Mouse (Mus musculus): Measurements from ENCODE around the gene Trim42. TPM values are rescaled to one million over a fixed set of nuclear protein-coding genes. Genes with fewer than 3 reads are reported as not detected.

Gene Trim42
- total and polyA plus RNA-seq, 2 experiments = not detected

- TF ChIP-seq CTCF (IDR thresholded peaks at IDR 0.05; ENCODE audit: low read depth, low read length) (peak; percentile 45), POLR2A (IDR thresholded peaks at IDR 0.05; ENCODE audit: extremely low read depth, insufficient read depth, low read length) (no peak)
- no peaks in the 10 kb centered on the region for H3K27me3 ChIP-seq (ENCODE audit: control insufficient read depth, insufficient read depth, low read length)
- no peaks in the 10 kb centered on the region for H3K36me3 ChIP-seq (ENCODE audit: control insufficient read depth, insufficient read depth, low read length)
- H3K4me3 ChIP-seq (ENCODE audit: insufficient read depth, low read depth, low read length) = no peak overlapping the region
- no peaks in the 10 kb centered on the region for H3K4me1 ChIP-seq (ENCODE audit: control insufficient read depth, insufficient read depth, low read length)
- peak; percentile 37 for DNase-seq (ENCODE audit: extremely low read depth, low read depth, low spot score)
- 68% methylated on average over 3 of the region's 3 CpGs for WGBS
- no peaks in the 10 kb centered on the region for H3K79me2 ChIP-seq (ENCODE audit: control insufficient read depth, insufficient read depth, low read length)
- no peak overlapping the region for H3K27ac ChIP-seq (replicated peaks; ENCODE audit: insufficient read depth, low read depth, low read length)
- no peak overlapping the region for H3K9ac ChIP-seq (ENCODE audit: low read depth, low read length)
Measured at GRCm38 (mm10) chr9:97322846-97323245, 46.9 kb downstream of the Trim42 start.

- TF ChIP-seq CTCF (IDR thresholded peaks at IDR 0.05; ENCODE audit: low read depth, low read length) (no peak), POLR2A (IDR thresholded peaks at IDR 0.05; ENCODE audit: extremely low read depth, insufficient read depth, low read length) (no peak)
- Histone ChIP-seq H3K36me3 (ENCODE audit: control insufficient read depth, insufficient read depth, low read length) (no peaks in the 10 kb centered on the region), H3K4me3 (ENCODE audit: insufficient read depth, low read depth, low read length) (no peak overlapping the region), H3K4me1 (ENCODE audit: control insufficient read depth, insufficient read depth, low read length) (no peaks in the 10 kb centered on the region), H3K27me3 (ENCODE audit: control insufficient read depth, insufficient read depth, low read length) (no peaks in the 10 kb centered on the region), H3K9ac (ENCODE audit: low read depth, low read length) (no peak overlapping the region), H3K27ac (replicated peaks; ENCODE audit: insufficient read depth, low read depth, low read length) (no peak overlapping the region), H3K79me2 (ENCODE audit: control insufficient read depth, insufficient read depth, low read length) (no peaks in the 10 kb centered on the region)
- 63% methylated on average over 10 of the region's 10 CpGs for WGBS
- DNase-seq (ENCODE audit: extremely low read depth, low read depth, low spot score) = no peak
Measured at GRCm38 (mm10) chr9:97322120-97322519, 47.6 kb downstream of the Trim42 start.

GRCm38 (mm10) chr9:97315421-97316055 lies 54.2 kb downstream of the Trim42 start:
- DNase-seq (ENCODE audit: extremely low read depth, low read depth, low spot score) = no peak
- Histone ChIP-seq H3K36me3 (ENCODE audit: control insufficient read depth, insufficient read depth, low read length) (no peaks in the 10 kb centered on the region), H3K27ac (replicated peaks; ENCODE audit: insufficient read depth, low read depth, low read length) (no peak overlapping the region), H3K27me3 (ENCODE audit: control insufficient read depth, insufficient read depth, low read length) (no peaks in the 10 kb centered on the region), H3K9ac (ENCODE audit: low read depth, low read length) (no peak overlapping the region), H3K4me1 (ENCODE audit: control insufficient read depth, insufficient read depth, low read length) (no peaks in the 10 kb centered on the region), H3K4me3 (ENCODE audit: insufficient read depth, low read depth, low read length) (no peak overlapping the region), H3K79me2 (ENCODE audit: control insufficient read depth, insufficient read depth, low read length) (no peaks in the 10 kb centered on the region)
- TF ChIP-seq POLR2A (IDR thresholded peaks at IDR 0.05; ENCODE audit: extremely low read depth, insufficient read depth, low read length) (no peak), CTCF (IDR thresholded peaks at IDR 0.05; ENCODE audit: low read depth, low read length) (peak; percentile 66)
- whole genome bisulfite sequencing = 57% methylated on average over 10 of the region's 10 CpGs

DNA sequence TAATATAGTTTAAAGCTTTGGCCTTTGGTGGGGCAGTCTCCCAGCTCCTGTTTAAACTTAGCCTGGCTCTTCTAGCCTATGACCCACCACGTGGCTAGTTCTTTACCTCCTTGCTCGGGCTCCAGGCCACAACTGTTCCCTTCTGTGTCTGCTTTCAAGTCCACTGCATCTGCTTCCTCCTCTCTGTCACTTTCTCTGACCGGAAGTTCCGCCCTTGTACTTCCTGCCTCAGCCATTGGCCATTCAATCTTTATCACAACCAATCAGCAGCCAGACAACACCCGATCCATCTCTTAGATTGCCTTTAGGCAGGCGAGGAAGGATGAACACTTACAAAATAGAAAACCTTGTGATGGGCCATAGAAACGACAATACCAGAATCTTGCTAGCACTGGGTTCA lies 58.1 kb downstream of the Trim42 start:
- DNase-seq (ENCODE audit: extremely low read depth, low read depth, low spot score) = no peak
- no peaks in the 10 kb centered on the region for H3K4me1 ChIP-seq (ENCODE audit: control insufficient read depth, insufficient read depth, low read length)

GRCm38 (mm10) chr9:97309509-97310053 lies 60.2 kb downstream of the Trim42 start:
- H3K9ac ChIP-seq (ENCODE audit: low read depth, low read length) = no peak overlapping the region
- no peak overlapping the region for H3K27ac ChIP-seq (replicated peaks; ENCODE audit: insufficient read depth, low read depth, low read length)
- TF ChIP-seq POLR2A (IDR thresholded peaks at IDR 0.05; ENCODE audit: extremely low read depth, insufficient read depth, low read length) = no peak
- no peak for TF ChIP-seq CTCF (IDR thresholded peaks at IDR 0.05; ENCODE audit: low read depth, low read length)
- H3K36me3 ChIP-seq (ENCODE audit: control insufficient read depth, insufficient read depth, low read length) = no peaks in the 10 kb centered on the region
- no peaks in the 10 kb centered on the region for H3K79me2 ChIP-seq (ENCODE audit: control insufficient read depth, insufficient read depth, low read length)
- H3K4me3 ChIP-seq (ENCODE audit: insufficient read depth, low read depth, low read length) = no peak overlapping the region
- WGBS = 89% methylated on average over 7 of the region's 7 CpGs
- no peaks in the 10 kb centered on the region for H3K27me3 ChIP-seq (ENCODE audit: control insufficient read depth, insufficient read depth, low read length)
- no peak for DNase-seq (ENCODE audit: extremely low read depth, low read depth, low spot score)
- no peaks in the 10 kb centered on the region for H3K4me1 ChIP-seq (ENCODE audit: control insufficient read depth, insufficient read depth, low read length)

More for the DNA sequence above, 58.1 kb downstream of the Trim42 start:
- Histone ChIP-seq H3K27ac (replicated peaks; ENCODE audit: insufficient read depth, low read depth, low read length) (no peak overlapping the region), H3K4me3 (ENCODE audit: insufficient read depth, low read depth, low read length) (no peak overlapping the region), H3K36me3 (ENCODE audit: control insufficient read depth, insufficient read depth, low read length) (no peaks in the 10 kb centered on the region), H3K9ac (ENCODE audit: low read depth, low read length) (no peak overlapping the region), H3K27me3 (ENCODE audit: control insufficient read depth, insufficient read depth, low read length) (no peaks in the 10 kb centered on the region), H3K79me2 (ENCODE audit: control insufficient read depth, insufficient read depth, low read length) (no peaks in the 10 kb centered on the region)
- 81% methylated on average over 7 of the region's 7 CpGs for WGBS
- TF ChIP-seq CTCF (IDR thresholded peaks at IDR 0.05; ENCODE audit: low read depth, low read length) (no peak), POLR2A (IDR thresholded peaks at IDR 0.05; ENCODE audit: extremely low read depth, insufficient read depth, low read length) (no peak)
